Mouse (Mus musculus) brain, embryonic 14.5 days (tissue): ENCODE data around the gene Lrrk2.

ENCODE experiments used
- CTCF ChIP-seq: fragments of 200-500 bp; IDR thresholded peaks from 2 replicates; pipeline ENCODE4 v1.5.1; 2012; ENCODE audit warnings: inconsistent platforms, mild to moderate bottlenecking, moderate library complexity, borderline replicate concordance; ENCODE audit not compliant: insufficient read depth, insufficient read length; ENCODE audit errors: extremely low read depth
- POLR2A ChIP-seq: fragments of 200-500 bp; IDR thresholded peaks from 2 replicates; pipeline ENCODE4 v1.6.1; 2012; ENCODE audit warnings: mild to moderate bottlenecking, inconsistent platforms, borderline replicate concordance; ENCODE audit not compliant: poor library complexity, insufficient read depth, insufficient read length, severe bottlenecking; ENCODE audit errors: extremely low read depth

- TF ChIP-seq POLR2A: no peak
- no peak for TF ChIP-seq CTCF
Measured at GRCm38 (mm10) chr15:91665530-91665929, 7.4 kb upstream of the Lrrk2 start.
